Mouse (Mus musculus): ENCODE measurements around the gene Zfp12. TPM values are rescaled to one million over a fixed set of nuclear protein-coding genes. Genes with fewer than 3 reads are reported as not detected.
"Not testable (repeated sequence)": the region's sequence is repeated elsewhere in the genome, so short reads cannot be mapped to it uniquely, and the experiment has no call there.

The Zfp12 gene
- total RNA-seq (2021) = 10 to 100 TPM; 31.4 to 32.9 TPM
- long read RNA-seq, experiment 1, full-length matches to known transcripts = 31 of 38 reads
- long read RNA-seq, experiment 1, partial matches to known transcripts = 3 of 38 reads
- long read RNA-seq, experiment 1, other reads (novel, unspliced or antisense) = 4 of 38 reads
- long read RNA-seq, experiment 2, full-length matches to known transcripts = 33 of 49 reads
- long read RNA-seq, experiment 2, partial matches to known transcripts = 4 of 49 reads
- long read RNA-seq, experiment 2, other reads (novel, unspliced or antisense) = 12 of 49 reads

DNA sequence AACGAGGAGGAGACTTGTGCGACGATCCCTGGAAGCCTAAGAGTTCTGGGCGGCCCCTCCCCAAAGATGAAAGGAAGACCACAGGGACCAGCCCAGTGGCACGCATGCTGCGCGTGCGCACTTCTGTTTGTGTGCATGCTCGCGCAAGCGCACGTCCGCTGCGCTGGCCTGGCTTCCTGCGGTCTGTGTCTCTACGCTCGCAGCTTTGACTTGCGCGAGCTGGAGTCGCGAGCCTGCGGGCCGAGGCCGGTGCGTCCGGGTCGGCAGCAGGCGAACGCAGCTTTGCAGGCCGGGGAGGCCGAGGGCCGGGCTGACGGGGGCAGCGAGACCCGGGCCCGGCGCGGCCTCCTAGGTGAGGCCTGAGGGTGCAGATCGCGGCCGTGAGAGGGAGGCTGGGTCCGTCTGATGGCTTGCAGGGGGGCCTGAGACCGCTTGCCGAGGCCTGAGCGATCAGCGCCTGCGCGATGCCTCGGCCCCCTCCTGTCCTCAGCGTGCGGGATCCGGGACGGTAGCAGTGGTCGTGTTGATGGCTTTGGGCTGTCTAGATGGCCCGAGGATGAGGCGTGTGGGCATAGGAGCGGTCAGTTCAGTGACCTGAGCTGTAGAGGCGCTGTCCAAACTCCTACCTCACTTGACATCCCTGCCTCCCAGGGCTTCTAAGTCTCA lies at the start of gene Zfp12:
TSS of gene Zfp12 (plus strand) at position 136 of the 666 bp plus-strand sequence.
- intact Hi-C loops (cut with DNase I) = loop anchor here (1.0 kb wide), 1 partner anchor 55 kb away; the partner anchor contains the start of gene Rbak
- peak within 1 kb of the TSS; percentile 87 for H3K27ac ChIP-seq
- TF ChIP-seq CTCF (IDR thresholded peaks at IDR 0.05) = peak; percentile 20
- H3K4me3 ChIP-seq = peak within 1 kb of the TSS; percentile 70
- peak; percentile 93 to 96 for DNase-seq (ENCODE audit: extremely low spot score in 1 of 2, low spot score in 2 of 2)

DNA sequence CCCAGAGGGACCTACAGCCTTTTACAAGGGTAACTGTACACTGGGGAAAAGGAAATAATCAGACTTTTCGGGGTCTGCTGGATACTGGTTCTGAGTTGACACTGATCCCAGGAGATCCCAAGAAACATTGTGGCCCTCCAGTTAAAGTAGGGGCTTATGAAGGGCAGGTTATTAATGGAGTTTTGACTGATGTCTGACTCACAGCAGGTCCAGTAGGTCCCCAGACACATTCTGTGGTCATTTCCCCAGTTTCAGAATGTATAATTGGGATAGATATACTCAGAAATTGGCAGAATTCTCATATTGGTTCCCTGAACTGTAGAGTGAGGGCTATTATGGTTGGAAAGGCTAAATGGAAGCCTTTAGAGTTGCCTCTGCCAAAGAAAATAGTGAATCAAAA lies 46.9 kb upstream of the Zfp12 start:
- H3K27ac ChIP-seq; DNase-seq (ENCODE audit: extremely low spot score in 1 of 2, low spot score in 2 of 2); intact Hi-C loops (cut with DNase I); H3K4me3 ChIP-seq: not testable (repeated sequence)

DNA sequence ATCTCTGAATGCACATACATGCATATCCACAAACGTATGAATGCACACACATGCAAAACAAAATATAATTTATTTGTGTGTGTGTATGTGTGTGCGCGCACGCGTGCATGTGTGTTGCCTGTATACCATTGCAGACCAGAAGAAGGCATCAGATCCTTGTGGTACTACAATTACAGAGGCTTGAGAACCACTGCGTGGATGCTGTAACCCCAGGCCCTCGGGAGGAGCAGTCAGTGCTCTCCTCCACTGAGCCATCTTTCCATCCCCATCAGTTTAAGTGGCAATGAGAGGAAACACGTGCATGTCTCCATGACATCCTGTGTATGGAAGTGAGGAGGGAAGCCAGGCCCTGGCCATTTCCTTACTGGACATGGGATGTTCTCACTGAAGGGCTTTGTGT lies 42.2 kb upstream of the Zfp12 start:
- Histone ChIP-seq H3K27ac (no peak overlapping the region), H3K4me3 (no peak overlapping the region)
- intact Hi-C loops (cut with DNase I) = no loop called here
- TF ChIP-seq CTCF (IDR thresholded peaks at IDR 0.05) = no peak
- no peak for DNase-seq (ENCODE audit: extremely low spot score in 1 of 2, low spot score in 2 of 2)

DNA sequence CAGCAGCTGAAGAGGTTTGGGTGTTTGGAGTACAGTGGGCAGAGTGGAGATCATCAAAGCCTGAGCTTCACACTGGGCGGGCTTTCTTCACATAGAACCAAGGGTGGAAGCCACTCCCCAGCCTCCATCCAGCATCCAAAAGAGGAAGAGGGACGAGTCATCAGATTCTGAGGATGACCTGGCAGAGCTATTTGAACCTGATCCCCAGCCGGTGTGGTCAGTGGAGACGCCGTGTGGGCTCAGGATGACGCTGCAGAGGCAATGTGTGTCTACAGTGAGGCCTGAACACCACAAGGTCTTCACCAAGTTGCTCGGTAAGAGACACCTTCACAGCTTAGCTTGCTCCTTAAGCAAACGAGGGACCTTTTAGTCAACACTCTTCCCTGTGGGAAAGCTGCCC lies 40.2 kb upstream of the Zfp12 start:
- DNase-seq (ENCODE audit: extremely low spot score in 1 of 2, low spot score in 2 of 2); H3K27ac ChIP-seq; H3K4me3 ChIP-seq; intact Hi-C loops (cut with DNase I): not testable (repeated sequence)

DNA sequence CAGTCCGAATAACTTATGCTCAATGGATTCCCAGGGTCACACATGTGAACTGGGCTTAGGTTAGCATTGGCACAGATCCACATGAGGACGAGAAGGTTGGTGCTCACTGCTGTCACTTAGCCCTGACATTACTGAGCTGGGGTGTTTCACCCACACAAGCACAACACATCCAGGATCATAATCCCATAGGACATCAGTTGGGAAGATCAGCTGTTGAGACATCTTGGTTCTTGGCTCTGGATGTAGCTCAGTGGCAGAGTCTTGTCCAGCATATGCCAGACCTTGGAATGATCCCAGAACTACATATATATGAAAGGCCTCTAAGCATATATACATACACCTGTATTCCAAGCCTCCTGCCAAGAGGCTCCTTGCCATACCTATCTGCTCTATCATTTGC lies 39.8 kb upstream of the Zfp12 start:
- DNase-seq (ENCODE audit: extremely low spot score in 1 of 2, low spot score in 2 of 2) = no peak
- no peak overlapping the region for H3K4me3 ChIP-seq
- H3K27ac ChIP-seq = no peak overlapping the region
- TF ChIP-seq CTCF (IDR thresholded peaks at IDR 0.05) = no peak
- intact Hi-C loops (cut with DNase I) = no loop called here

DNA sequence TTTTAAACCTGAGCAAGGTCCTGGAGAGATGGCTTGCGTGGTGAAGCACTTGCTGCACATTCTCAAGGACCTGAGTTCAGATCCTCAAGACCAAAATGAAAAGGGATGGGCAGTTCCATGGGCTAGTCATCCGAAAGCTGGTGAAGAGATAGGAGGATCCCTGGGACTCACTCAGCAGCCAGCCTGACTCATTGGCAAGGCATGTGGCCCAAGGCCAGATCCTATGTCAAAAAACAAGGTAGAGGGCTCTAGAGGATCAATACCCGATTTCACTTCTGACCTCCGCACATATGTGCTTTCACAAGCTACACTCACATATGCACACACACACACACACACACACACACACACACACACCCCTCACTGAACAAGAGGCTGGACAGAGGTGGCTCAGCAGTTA lies 38.5 kb upstream of the Zfp12 start:
- Histone ChIP-seq H3K27ac (no peak overlapping the region), H3K4me3 (no peak overlapping the region)
- intact Hi-C loops (cut with DNase I) = no loop called here
- no peak for TF ChIP-seq CTCF (IDR thresholded peaks at IDR 0.05)
- no peak for DNase-seq (ENCODE audit: extremely low spot score in 1 of 2, low spot score in 2 of 2)

DNA sequence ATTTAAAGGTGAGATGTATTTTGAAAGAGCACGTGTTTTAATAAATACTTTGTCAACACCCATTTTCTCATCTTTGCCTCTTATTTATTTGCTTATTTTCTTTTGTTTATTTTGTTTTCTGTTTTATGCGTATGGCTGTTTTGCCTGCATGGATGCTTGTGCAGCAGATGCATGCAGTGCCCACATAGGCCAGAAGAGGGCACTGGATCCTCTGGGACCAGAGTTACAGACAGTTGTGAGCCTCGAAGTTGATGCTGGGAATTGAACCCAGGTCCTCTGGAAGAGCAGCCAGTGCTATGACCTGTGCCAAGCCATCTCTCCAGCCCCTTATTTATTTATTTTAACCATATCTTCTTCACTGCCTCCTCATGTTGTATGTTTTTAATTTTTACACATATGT lies 29.9 kb upstream of the Zfp12 start:
- no peak overlapping the region for H3K4me3 ChIP-seq
- TF ChIP-seq CTCF (IDR thresholded peaks at IDR 0.05) = peak; percentile 20; the same call in 1 of the 2 replicates
- no peak for DNase-seq (ENCODE audit: extremely low spot score in 1 of 2, low spot score in 2 of 2)
- H3K27ac ChIP-seq = no peak overlapping the region
- intact Hi-C loops (cut with DNase I) = no loop called here

DNA sequence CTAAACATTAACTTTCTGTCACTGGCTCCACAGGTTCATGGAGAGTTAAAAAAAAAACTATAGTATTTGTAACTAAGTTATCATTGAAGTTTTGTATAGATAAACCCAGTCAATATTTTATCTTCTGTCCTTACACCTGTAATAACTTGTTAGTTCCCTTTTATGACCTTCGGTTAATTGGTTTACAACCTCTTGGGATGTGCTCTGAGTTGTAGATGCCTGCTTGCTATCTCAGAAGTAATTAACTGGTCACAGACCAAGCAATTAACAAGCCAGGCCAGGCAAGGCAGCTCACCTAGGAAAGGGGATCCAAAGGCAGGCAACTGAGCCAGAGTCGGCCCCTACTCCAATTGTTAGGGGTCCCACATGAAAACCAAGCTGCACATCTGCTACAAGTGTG lies 21.1 kb upstream of the Zfp12 start:
- H3K4me3 ChIP-seq = no peak overlapping the region
- no peak for TF ChIP-seq CTCF (IDR thresholded peaks at IDR 0.05)
- no peak for DNase-seq (ENCODE audit: extremely low spot score in 1 of 2, low spot score in 2 of 2)
- intact Hi-C loops (cut with DNase I) = no loop called here
- H3K27ac ChIP-seq = no peak overlapping the region

DNA sequence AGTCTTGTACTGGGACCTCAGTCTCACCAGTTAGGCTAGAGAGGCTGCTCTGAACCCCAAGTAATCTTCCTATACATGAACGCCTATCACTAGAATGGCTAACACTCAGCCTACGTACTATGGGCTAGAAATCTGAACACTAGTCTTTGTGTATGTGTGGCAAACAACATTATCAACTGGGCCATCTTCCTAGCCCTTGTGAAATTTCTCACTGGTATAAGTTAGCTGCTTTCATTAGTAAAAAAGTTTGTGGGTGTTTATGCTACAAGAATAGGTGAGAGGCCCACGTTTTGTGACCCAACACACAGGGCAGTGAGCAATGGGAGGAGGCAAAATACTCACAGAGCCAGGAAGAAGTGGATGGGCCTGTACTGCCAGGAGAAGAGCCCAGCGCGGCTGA lies 14.0 kb upstream of the Zfp12 start:
- no peak overlapping the region for H3K4me3 ChIP-seq
- no peak overlapping the region for H3K27ac ChIP-seq
- TF ChIP-seq CTCF (IDR thresholded peaks at IDR 0.05) = no peak
- no peak for DNase-seq (ENCODE audit: extremely low spot score in 1 of 2, low spot score in 2 of 2)
- intact Hi-C loops (cut with DNase I) = no loop called here

DNA sequence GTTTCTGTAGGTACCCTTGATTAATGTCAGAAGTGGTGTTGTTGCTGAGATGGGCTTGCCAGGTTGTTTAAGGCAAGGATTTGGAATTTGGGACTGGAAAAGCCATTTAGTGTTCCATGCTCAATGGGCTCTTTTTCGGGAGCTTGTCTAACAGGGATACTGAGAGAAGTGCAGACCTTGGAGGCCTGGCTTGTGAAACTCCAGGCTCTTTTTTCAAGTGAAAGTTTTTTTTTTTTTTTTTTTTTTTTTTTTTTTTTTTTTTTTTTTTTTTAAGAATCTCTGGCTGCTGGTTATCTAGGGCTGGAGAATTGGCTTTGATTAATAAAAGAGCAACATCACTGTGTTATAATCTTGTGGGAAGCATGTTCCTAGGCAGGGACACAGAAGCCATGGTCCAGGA lies 12.7 kb upstream of the Zfp12 start:
- intact Hi-C loops (cut with DNase I) = no loop called here
- H3K27ac ChIP-seq = no peak overlapping the region
- H3K4me3 ChIP-seq = no peak overlapping the region
- no peak for TF ChIP-seq CTCF (IDR thresholded peaks at IDR 0.05)
- DNase-seq (ENCODE audit: extremely low spot score in 1 of 2, low spot score in 2 of 2) = no peak

DNA sequence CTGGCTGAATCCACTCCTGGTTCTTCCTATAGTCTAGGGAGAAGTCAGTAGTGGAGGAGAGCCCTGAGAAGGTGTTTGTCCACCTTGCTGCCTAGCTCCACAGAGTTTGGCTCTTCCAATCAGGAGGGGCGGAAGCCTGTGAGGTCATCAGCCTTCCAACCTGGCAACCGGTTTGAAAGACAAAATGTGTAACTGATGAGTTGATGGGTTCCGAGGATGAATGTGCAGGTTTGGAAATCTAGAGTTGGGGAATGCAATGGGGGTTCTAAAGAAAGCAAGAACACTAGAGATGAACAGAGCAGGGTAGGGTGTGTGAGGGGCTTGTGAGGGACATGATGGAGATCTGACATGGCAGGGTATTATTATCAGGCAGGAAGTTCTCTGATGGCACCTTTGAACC lies 8.2 kb upstream of the Zfp12 start, which contains the start of gene Spdye4a:
TSS of gene Spdye4a (minus strand) at position 101 of the 400 bp plus-strand sequence.
- no peak for TF ChIP-seq CTCF (IDR thresholded peaks at IDR 0.05)
- no peak within 1 kb of the TSS for H3K27ac ChIP-seq
- no peak for DNase-seq (ENCODE audit: extremely low spot score in 1 of 2, low spot score in 2 of 2)
- intact Hi-C loops (cut with DNase I) = no loop called here
- H3K4me3 ChIP-seq = no peak within 1 kb of the TSS

DNA sequence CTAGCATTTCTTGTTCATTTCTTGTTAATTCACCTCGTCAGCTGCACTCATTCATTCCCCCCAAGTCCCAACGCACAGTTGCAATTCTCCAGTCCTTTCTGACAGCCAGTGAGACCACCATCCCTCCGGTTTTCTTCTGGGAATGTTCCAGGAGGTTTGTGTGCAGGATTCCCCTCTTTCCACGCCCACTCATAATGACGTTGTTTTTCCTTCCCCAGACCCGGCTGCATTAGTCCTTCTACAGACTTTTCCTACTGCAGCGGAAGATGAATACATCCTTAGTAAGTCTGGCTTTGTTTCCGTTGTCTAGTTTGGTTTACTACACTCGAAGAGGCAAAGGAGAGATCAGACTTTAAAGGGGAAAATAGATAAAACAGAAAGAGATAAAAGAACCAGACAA lies 1.1 kb downstream of the Zfp12 start:
- intact Hi-C loops (cut with DNase I) = no loop called here
- no peak for TF ChIP-seq CTCF (IDR thresholded peaks at IDR 0.05)
- DNase-seq (ENCODE audit: extremely low spot score in 1 of 2, low spot score in 2 of 2) = no peak
- peak overlapping the region; percentile 87 for H3K27ac ChIP-seq
- H3K4me3 ChIP-seq = peak overlapping the region; percentile 70

DNA sequence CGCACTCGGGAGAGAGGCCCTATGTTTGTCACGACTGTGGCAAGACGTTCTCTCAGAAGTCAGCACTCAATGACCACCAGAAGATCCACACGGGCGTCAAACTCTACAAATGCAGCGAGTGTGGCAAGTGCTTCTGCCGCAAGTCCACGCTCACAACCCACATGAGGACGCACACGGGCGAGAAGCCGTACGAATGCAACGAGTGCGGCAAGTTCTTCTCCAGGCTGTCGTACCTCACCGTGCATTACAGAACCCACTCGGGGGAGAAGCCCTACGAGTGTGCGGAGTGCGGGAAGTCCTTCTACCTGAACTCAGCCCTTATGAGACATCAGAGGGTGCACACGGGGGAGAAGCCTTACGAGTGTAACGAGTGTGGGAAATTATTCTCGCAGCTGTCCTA lies 10.0 kb downstream of the Zfp12 start:
- no peak for DNase-seq (ENCODE audit: extremely low spot score in 1 of 2, low spot score in 2 of 2)
- intact Hi-C loops (cut with DNase I) = no loop called here

More for the DNA sequence above, 10.0 kb downstream of the Zfp12 start:
- TF ChIP-seq CTCF (IDR thresholded peaks at IDR 0.05) = no peak
- H3K4me3 ChIP-seq = no peak overlapping the region
- H3K27ac ChIP-seq = no peak overlapping the region
